Mouse (Mus musculus): Measurements from ENCODE around the gene Ccnf.

- no peak for TF ChIP-seq GATA1 (IDR thresholded peaks at IDR 0.05; ENCODE audit: borderline replicate concordance, low read length)
- TF ChIP-seq FLI1 (IDR thresholded peaks at IDR 0.05; ENCODE audit: low read length): peak; percentile 92
These were observed 34.4 kb upstream of the Ccnf start for GRCm38 (mm10) chr17:24285680-24286079.

Measured in megakaryocyte, embryonic 14.5 days (primary cell).